ENCODE assay signal across 7 mouse cellular contexts in the genomic region with DNA sequence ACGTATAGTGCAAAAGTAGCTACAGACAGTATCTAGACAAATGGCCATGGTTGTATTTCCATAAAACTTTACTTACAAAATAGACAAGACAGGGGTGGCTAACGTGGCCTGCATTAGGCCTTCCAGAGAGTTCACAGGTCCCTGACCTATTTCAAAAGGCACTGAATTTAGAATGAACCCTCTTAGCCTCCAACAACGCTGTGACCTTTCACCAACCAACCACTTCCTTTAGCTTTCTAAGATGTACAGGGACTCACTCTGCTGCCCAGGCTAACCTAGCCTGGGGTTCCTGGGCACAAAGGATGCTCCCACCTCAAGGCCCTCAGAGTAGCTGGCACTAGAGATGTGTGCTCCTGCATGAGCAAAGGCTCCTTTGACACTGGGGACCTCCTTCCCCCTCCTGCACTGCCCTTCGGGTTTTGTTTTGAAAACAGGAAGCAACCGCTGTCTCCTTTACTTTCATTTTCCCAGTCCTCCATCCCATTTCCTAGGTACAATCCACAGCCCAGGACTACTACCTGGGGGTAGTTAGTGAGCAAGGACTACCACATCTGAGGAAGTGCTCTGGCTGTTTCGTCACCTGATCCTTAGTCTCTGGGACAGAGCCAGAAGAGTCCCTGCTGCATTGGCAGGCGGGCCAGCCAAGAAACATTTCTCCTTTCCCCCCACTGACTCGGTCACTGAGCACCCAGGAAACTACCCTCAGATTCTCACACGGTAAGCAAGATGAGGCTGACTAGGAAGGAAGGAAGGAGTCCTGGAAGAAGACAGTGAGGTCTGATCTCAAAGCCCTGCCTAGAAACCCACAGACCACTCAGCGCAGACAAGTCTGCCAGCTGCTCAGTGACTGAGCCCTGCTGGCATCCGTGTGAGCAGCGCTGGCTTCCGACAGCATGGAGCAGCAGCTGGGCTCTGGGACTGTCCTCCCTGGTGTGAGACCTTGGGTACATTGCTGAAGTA. TPM values are rescaled to one million over a fixed set of nuclear protein-coding genes. Genes with fewer than 3 reads are reported as not detected.
A peak's percentile ranks its signal among the peaks of the same experiment; 100 is the strongest.
DNase-seq lines count a peak whose midpoint lies in the region; ATAC-seq and TF ChIP-seq lines count a peak whose summit lies in the region.

No protein-coding gene starts in this region.

- peak; percentile 31; the same call in 1 of the 2 replicates for ATAC-seq in neural tube, embryonic 12.5 days (ENCODE audit: low FRiP score, low read depth)
- ATAC-seq in limb, embryonic 13.5 days (ENCODE audit: low FRiP score, low read depth), result no peak
- peak; percentile 35 for ATAC-seq in neutrophil, adult 5-6 weeks (ENCODE audit: extremely low read depth, insufficient number of reproducible peaks, low FRiP score, poor library complexity, severe bottlenecking)

- TF ChIP-seq POLR2A in heart, adult 2 months (IDR thresholded peaks at IDR 0.05; ENCODE audit: insufficient read depth, low read depth, low read length), result no peak

- no peak for DNase-seq in neural tube, embryonic 10.5 days (ENCODE audit: extremely low spot score, low spot score)
- DNase-seq in adrenal gland, adult 2 months, result peak; percentile 67
- peak; percentile 57 to 58 for DNase-seq in heart, adult 2 months
- DNase-seq in layer of hippocampus, postnatal 25 days (ENCODE audit: extremely low spot score in 1 of 2, low spot score in 1 of 2), result no peak

- H3K4me2 ChIP-seq in neural tube, embryonic 12.5 days (replicated peaks), result no peak overlapping the region
- H3K4me2 ChIP-seq in limb, embryonic 13.5 days (replicated peaks), result 0 out of 2 replicates have a peak overlapping the region, but pooled peaks have one; percentile 11

- 57% methylated on average over 13 of the region's 13 CpGs for WGBS in neural tube, embryonic 12.5 days
- 19% methylated on average over 13 of the region's 13 CpGs for WGBS in heart, adult 2 months
- WGBS in limb, embryonic 13.5 days, result 52% methylated on average over 13 of the region's 13 CpGs

- H3K27me3 ChIP-seq in neural tube, embryonic 12.5 days (replicated peaks), result no peaks in the 10 kb centered on the region
- H3K27me3 ChIP-seq in heart, adult 2 months (ENCODE audit: control insufficient read depth, insufficient read depth, low read length), result no peaks in the 10 kb centered on the region
- H3K27me3 ChIP-seq in limb, embryonic 13.5 days, result no peaks in the 10 kb centered on the region

- H3K9ac ChIP-seq in neural tube, embryonic 12.5 days, result no peak overlapping the region
- H3K9ac ChIP-seq in heart, adult 2 months (ENCODE audit: low read depth, low read length), result peak overlapping the region; percentile 21
- no peak overlapping the region for H3K9ac ChIP-seq in limb, embryonic 13.5 days

- TF ChIP-seq EP300 in heart, adult 2 months (IDR thresholded peaks at IDR 0.05; ENCODE audit: insufficient read depth, low read depth, low read length), result no peak

- H3K27ac ChIP-seq in neural tube, embryonic 12.5 days, result no peak overlapping the region
- peak overlapping the region; percentile 81 for H3K27ac ChIP-seq in heart, adult 2 months
- no peak overlapping the region for H3K27ac ChIP-seq in limb, embryonic 13.5 days

- no peak for TF ChIP-seq CTCF in heart, adult 2 months (IDR thresholded peaks at IDR 0.05)

- intact Hi-C loops in heart, adult 2 months (cut with DNase I), result loop anchor here (5.0 kb wide), 1 partner anchor 33 kb away; no protein-coding TSS in a partner anchor

- H3K36me3 ChIP-seq in neural tube, embryonic 12.5 days, result no peaks in the 10 kb centered on the region
- H3K36me3 ChIP-seq in heart, adult 2 months (ENCODE audit: control insufficient read depth, insufficient read depth, low read length), result no peaks in the 10 kb centered on the region; the same call in 1 of the 2 replicates
- no peaks in the 10 kb centered on the region for H3K36me3 ChIP-seq in limb, embryonic 13.5 days

- H3K9me3 ChIP-seq in neural tube, embryonic 12.5 days, result no peaks in the 10 kb centered on the region
- no peaks in the 10 kb centered on the region for H3K9me3 ChIP-seq in limb, embryonic 13.5 days

- no peak overlapping the region for H3K4me3 ChIP-seq in neural tube, embryonic 12.5 days
- H3K4me3 ChIP-seq in heart, adult 2 months, result peak overlapping the region; percentile 40
- H3K4me3 ChIP-seq in limb, embryonic 13.5 days, result no peak overlapping the region

- peaks cover 4% of the 10 kb centered on the region for H3K79me2 ChIP-seq in heart, adult 2 months (replicated peaks; ENCODE audit: control insufficient read depth, insufficient read depth, low read length)

- H3K4me1 ChIP-seq in neural tube, embryonic 12.5 days, result peaks cover 12% of the 10 kb centered on the region
- H3K4me1 ChIP-seq in heart, adult 2 months (ENCODE audit: control insufficient read depth, insufficient read depth, low read length), result peaks cover 23% of the 10 kb centered on the region
- H3K4me1 ChIP-seq in limb, embryonic 13.5 days, result peaks cover 14% of the 10 kb centered on the region

RNA-seq across cellular contexts. Expression of a gene that starts 8.9 kb away (rescaled TPM):
- polyA plus RNA-seq in neural tube, embryonic 12.5 days (2016; fragmentation: Nextera tagmentation; extraction: Ambion mirVana), result 3.3 TPM in 2 replicates
- 10 to 100 TPM; 17.9 to 18.2 TPM for total RNA-seq in adrenal gland, adult 2 months (2021)
- 1.3 and 1.5 TPM in 2 replicates for polyA plus RNA-seq in adrenal gland, adult 2 months (2012; rRNA removed)
- total RNA-seq in heart, adult 2 months (2021), result 10 to 100 TPM; 16.2 to 21.9 TPM
- polyA plus RNA-seq in heart, adult 2 months (2012; rRNA removed), result 3.8 and 7.4 TPM in 2 replicates
- polyA plus RNA-seq in limb, embryonic 13.5 days (2015; fragmentation: Nextera tagmentation; extraction: Ambion mirVana), result 1.7 and 1.9 TPM in 2 replicates
- 33.1 and 40.5 TPM in 2 replicates for total RNA-seq in neutrophil, adult 5-6 weeks (2017)
- 10 to 100 TPM; 33.6 to 35.9 TPM for total RNA-seq in layer of hippocampus, postnatal 25 days (2021)

Comparison
In these comparisons a context has a peak if more than half of its experiments do, and no peak if none do; other contexts are left out.
1. DNase-seq: peak in adrenal gland, adult 2 months (single experiment) and heart, adult 2 months (2 of 2); none in neural tube, embryonic 10.5 days (single experiment) and layer of hippocampus, postnatal 25 days (0 of 2).